Mouse (Mus musculus) limb, embryonic 10.5 days (tissue): Measurements from ENCODE around the gene Cdk2ap1. TPM values are rescaled to one million over a fixed set of nuclear protein-coding genes. Genes with fewer than 3 reads are reported as not detected.
"Not testable (repeated sequence)": the region's sequence is repeated elsewhere in the genome, so short reads cannot be mapped to it uniquely, and the experiment has no call there.

Experiments
- DNase-seq: peaks from one replicate; pipeline ENCODE4 v3.0.0-alpha.2; 2017; ENCODE audit warnings: low spot score
- H3K27ac ChIP-seq: fragments of 300-500 bp; sonication (generic); 2 replicates; pipeline ENCODE4 v1.5.1; 2016; ENCODE audit warnings: mild to moderate bottlenecking
- H3K27me3 ChIP-seq: fragments of 300-500 bp; sonication (generic); 2 replicates; pipeline ENCODE4 v1.6.1; 2016; ENCODE audit warnings: low read depth, mild to moderate bottlenecking; ENCODE audit not compliant: poor library complexity, severe bottlenecking
- H3K36me3 ChIP-seq: fragments of 300-500 bp; sonication (generic); 2 replicates; pipeline ENCODE4 v1.6.1; 2016; ENCODE audit warnings: mild to moderate bottlenecking, moderate library complexity
- H3K4me1 ChIP-seq: fragments of 300-500 bp; sonication (generic); 2 replicates; pipeline ENCODE4 v1.6.1; 2016
- H3K4me3 ChIP-seq: fragments of 300-500 bp; sonication (generic); 2 replicates; pipeline ENCODE4 v1.5.1; 2016; ENCODE audit warnings: mild to moderate bottlenecking, moderate library complexity
- H3K9me3 ChIP-seq: fragments of 300-500 bp; sonication (generic); replicated peaks from 2 replicates; pipeline ENCODE4 v1.6.1; 2016; ENCODE audit warnings: mild to moderate bottlenecking
- WGBS: fragments of 180-500 bp; shearing (Covaris S2); methylation state at CpG from one replicate; pipeline ENCODE4 v1.1.7; 2016; 5-methylcytosine and 5-hydroxymethylcytosine counted together
- polyA plus RNA-seq: library from polyadenylated mRNA; unstranded; fragments of >200 nt; fragmentation: Nextera tagmentation; extraction: Ambion mirVana; gene quantifications from 2 replicates; pipeline ENCODE4 v1.2.1, GENCODE M21; 2016

Gene Cdk2ap1
- polyA plus RNA-seq, 1 experiment from 2014 or later = 92.3 TPM

DNA sequence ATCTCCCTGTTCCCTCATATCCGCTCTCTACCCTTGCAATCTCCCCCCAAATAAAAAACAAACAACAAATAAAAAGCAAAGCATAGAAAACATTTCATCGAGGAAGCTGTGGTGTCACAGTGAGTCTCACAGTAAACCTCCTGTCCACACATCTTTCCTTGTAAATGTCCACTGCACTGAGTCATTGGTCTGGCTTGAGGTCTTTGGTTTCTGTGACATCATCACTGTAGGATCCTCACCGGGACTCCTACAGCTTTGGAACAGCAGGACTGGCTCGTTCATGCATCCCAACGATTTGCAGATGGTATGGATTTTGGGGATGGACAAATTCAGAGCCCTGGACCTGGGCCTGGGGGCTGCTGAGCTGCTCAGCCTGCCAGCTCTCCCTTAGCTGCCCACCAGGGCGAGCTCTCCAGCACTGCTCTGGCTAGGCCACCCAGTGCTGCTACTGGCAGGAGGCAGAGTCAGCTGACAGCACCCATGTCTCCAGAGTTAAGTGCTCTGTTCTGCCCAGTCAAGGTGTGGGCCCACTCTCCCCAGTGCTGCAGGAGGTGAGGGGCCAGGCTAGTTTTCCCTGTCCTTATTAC is 21.0 kb downstream of the Cdk2ap1 start:
- peaks cover 41% of the 10 kb centered on the region for H3K36me3 ChIP-seq
- DNase-seq, H3K4me3 ChIP-seq, H3K27me3 ChIP-seq, H3K27ac ChIP-seq, H3K9me3 ChIP-seq: not testable (repeated sequence)
- 67% methylated on average over 6 of the region's 6 CpGs for WGBS
- H3K4me1 ChIP-seq = peaks cover 30% of the 10 kb centered on the region

DNA sequence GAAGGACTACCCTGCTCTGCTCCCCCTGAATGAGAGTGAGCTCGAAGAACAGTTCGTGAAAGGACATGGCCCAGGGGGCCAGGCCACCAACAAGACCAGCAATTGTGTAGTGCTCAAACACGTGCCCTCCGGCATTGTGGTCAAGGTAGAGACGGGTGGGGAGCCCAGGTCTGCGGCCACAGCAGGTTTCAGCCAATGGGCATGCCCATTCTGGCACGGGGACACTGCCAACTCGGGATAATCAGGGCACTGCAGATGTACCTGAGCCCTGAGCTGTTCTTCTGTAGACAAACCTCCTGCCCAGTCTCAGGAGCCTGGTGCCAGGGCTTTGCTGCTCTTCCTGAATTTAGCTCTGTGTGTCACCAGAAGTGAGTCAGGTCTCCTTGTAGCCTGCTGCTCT is 24.1 kb downstream of the Cdk2ap1 start:
- H3K4me3 ChIP-seq = no peak overlapping the region
- 91% methylated on average over 8 of the region's 8 CpGs for WGBS
- peaks cover 15% of the 10 kb centered on the region for H3K36me3 ChIP-seq
- no peak for DNase-seq
- peak overlapping the region; percentile 14; the same call in 1 of the 2 replicates for H3K27ac ChIP-seq
- no peaks in the 10 kb centered on the region for H3K27me3 ChIP-seq
- H3K4me1 ChIP-seq = peaks cover 30% of the 10 kb centered on the region
- no peaks in the 10 kb centered on the region for H3K9me3 ChIP-seq

DNA sequence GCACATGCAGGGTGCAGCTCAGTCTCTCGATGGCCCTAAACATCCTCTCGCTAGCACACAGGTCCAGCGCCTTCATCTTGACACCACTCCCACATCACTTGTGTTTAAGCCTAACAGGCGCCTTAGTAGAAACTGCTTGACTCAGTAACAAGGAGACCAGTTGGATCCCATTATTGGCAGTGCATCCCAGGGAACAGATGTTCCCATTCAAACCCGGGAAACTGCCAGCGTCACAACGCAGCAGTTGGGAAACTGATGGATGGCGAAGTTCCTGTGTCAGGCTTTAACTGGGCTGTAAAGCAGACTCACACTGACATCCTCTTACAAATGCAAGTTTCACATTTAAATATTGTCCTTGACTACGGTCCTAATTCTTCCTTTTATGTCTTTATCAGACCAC is 25.0 kb downstream of the Cdk2ap1 start:
- no peak overlapping the region for H3K27ac ChIP-seq
- H3K36me3 ChIP-seq = peaks cover 13% of the 10 kb centered on the region; the same call in 1 of the 2 replicates
- no peaks in the 10 kb centered on the region for H3K9me3 ChIP-seq
- WGBS = 28% methylated on average over 9 of the region's 9 CpGs
- DNase-seq = no peak
- H3K4me3 ChIP-seq = no peak overlapping the region
- no peaks in the 10 kb centered on the region for H3K27me3 ChIP-seq
- H3K4me1 ChIP-seq = peaks cover 30% of the 10 kb centered on the region

DNA sequence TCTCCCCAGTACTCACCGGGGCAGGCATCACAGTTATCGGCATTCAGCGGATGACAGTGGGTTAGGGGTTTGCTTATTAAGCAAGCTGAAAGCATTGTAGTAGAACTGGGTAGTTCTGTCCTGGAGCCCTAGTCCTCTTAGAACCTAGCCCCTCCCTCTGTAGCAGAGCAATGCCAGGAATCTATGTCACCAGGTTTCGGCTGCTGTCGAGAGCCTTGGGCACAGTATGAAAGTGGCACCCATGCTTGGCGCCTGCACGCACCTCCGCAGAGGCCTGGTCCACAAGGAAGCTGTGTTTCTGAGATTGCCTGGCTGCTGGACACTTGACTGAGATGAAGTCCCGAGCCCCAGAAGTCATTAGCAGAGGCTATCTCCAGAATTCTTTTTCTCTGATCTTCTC is 25.8 kb downstream of the Cdk2ap1 start:
- H3K36me3 ChIP-seq = peaks cover 13% of the 10 kb centered on the region; the same call in 1 of the 2 replicates
- H3K27me3 ChIP-seq = no peaks in the 10 kb centered on the region
- no peak for DNase-seq
- no peaks in the 10 kb centered on the region for H3K9me3 ChIP-seq
- peaks cover 31% of the 10 kb centered on the region for H3K4me1 ChIP-seq
- H3K4me3 ChIP-seq = no peak overlapping the region
- WGBS = 83% methylated on average over 9 of the region's 9 CpGs
- no peak overlapping the region for H3K27ac ChIP-seq

DNA sequence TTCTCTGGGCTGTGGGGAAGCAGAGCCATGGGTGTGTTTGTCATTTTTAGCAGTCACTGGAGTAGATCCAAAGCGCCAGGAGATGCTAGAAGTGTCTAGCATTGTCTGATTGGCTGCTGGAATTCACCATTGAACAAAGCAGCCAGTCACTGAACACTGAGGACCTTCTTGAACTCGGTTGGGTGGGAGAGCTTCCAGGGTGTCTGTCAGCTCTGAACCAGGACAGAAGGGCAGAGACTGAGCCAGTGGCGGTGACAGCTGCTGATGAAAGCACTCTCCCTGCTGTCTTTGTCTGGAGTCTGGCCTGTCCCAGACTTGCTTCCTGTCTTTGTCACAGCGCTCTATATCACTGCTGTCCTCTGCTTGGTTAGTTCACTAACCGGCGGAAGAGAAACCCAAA is 28.5 kb downstream of the Cdk2ap1 start:
- 0 out of 2 replicates have a peak, but pooled peaks cover 6% of the 10 kb centered on the region for H3K36me3 ChIP-seq

DNA sequence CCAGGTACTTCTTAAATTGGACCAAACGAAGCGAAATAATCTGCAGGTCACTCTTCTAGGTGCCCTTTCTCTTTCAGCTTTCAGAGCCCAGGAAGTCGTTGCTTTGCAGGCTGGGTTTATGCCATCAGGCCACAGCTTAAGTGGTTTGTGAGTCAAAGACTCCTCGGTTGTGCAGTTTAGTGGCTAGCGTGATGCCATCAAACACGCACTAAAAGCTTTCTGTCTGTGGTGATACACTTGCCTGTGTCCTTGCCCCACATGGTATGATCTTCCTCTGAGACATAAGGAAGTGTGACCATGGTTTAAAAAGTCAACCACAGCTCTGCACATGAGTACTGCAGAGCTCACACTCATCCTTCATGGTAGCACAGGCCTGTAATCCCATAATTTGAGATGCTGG is 32.8 kb downstream of the Cdk2ap1 start:
- peaks cover 4% of the 10 kb centered on the region for H3K36me3 ChIP-seq
- H3K4me3 ChIP-seq = no peak overlapping the region
- no peaks in the 10 kb centered on the region for H3K27me3 ChIP-seq
- WGBS = 91% methylated on average over 6 of the region's 6 CpGs
- DNase-seq = no peak
- H3K9me3 ChIP-seq = no peaks in the 10 kb centered on the region
- H3K4me1 ChIP-seq = peaks cover 20% of the 10 kb centered on the region
- H3K27ac ChIP-seq = no peak overlapping the region

More for the DNA sequence above, 28.5 kb downstream of the Cdk2ap1 start:
- Histone ChIP-seq H3K4me1 (peaks cover 28% of the 10 kb centered on the region), H3K27me3 (no peaks in the 10 kb centered on the region), H3K4me3 (no peak overlapping the region), H3K9me3 (no peaks in the 10 kb centered on the region), H3K27ac (0 out of 2 replicates have a peak overlapping the region, but pooled peaks have one; percentile 15)
- DNase-seq = no peak
- WGBS = 56% methylated on average over 6 of the region's 6 CpGs

DNA sequence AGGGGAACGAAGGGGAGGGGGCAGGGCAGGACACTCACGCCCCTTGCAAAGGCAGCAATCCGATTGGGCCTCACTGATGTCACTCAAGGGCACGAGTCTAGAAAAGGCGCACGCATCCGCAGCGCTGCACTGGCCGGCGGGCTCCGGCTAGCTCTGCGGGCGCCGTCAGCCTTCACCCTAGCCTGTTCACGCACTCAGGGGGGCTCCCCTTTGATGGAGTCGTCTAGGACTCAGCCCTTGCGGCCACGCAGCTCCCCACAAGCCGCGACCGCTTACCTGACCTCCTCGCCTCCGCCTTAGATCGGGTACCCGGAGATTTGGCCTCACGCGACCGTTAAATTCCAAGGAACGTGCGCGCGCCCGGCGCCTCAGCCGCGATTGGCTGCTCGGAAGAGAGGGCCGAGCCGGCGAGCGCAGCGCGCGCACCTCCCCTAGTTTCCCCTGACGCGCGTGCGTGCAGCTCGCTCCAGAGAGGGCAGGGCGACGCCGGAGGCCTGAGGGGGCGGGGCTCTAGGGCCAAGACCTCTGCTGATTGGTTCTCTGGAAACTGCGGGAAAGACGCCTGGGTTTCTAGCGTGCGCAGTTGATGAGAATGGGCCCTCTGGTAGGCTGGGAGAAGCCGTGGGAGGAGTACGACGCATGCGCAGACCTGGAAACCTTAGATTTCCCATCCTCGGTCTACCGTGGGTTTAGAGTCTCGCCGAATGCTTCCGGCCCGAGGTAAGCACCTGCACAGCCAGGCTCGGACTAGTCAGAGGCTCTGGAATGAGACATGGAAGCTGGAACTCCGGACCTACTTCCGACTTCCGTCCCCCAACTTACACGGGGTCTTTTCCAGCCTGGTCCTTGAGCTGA is 35.1 kb downstream of the Cdk2ap1 start, which contains the start of the genes Mphosph9 and 2810006K23Rik:
Gene Mphosph9 (minus strand): TSS at position 463 of the 855 bp plus-strand sequence.
Gene 2810006K23Rik (plus strand): TSS at position 580 of the 855 bp plus-strand sequence.
- Histone ChIP-seq H3K4me3 (peak within 1 kb of the TSS; percentile 71), H3K27me3 (no peaks in the 10 kb centered on the region), H3K4me1 (peaks cover 20% of the 10 kb centered on the region), H3K27ac (peak within 1 kb of the TSS; percentile 97), H3K36me3 (peaks cover 20% of the 10 kb centered on the region), H3K9me3 (no peaks in the 10 kb centered on the region)
- DNase-seq = peak; percentile 99
- under 1% methylated on average over 72 of the region's 72 CpGs for WGBS

DNA sequence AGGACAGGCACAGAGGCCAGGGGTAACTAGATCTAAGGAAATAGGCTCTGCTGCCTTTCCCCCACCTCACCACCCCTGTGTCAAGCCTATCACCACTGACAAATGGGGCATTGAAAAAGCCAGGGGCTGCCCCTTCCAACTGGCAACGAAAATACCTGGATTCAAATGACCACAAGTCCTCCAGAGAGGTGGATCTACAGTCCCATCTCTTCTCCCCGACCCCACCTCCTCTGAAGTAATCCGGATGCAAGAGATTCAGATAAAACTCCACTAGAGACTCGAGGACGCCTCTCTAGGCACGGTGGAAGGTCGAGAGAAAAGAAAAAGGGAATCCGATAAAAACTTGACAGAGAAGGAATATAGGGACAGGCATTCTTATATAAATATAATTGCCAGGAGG is 36.1 kb downstream of the Cdk2ap1 start:
- no peak for DNase-seq
- WGBS = 8% methylated on average over 8 of the region's 8 CpGs
- Histone ChIP-seq H3K4me1 (peaks cover 16% of the 10 kb centered on the region), H3K4me3 (peak overlapping the region; percentile 71), H3K27me3 (no peaks in the 10 kb centered on the region), H3K36me3 (peaks cover 30% of the 10 kb centered on the region), H3K9me3 (no peaks in the 10 kb centered on the region), H3K27ac (peak overlapping the region; percentile 97)

DNA sequence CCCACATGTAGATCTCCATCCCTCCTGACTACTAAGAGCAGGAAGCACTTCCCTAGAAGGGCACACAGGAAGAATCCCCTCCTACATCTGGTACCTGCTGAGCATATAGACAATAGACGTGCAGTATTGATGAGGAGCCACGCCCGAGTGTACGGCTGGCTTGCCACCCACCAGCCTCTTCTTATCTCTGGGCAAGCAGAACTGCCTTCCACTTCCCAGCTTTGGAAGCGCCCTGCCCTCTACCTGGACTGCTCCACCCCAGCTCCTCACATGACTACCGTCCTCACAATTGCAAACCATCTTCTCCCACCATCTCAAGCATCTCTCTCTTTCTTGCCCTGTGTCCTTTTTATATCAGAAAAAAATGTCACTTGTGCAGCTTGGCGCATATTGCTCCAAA is 45.2 kb downstream of the Cdk2ap1 start:
- Histone ChIP-seq H3K4me3 (no peak overlapping the region), H3K9me3 (no peaks in the 10 kb centered on the region), H3K36me3 (peaks cover 95% of the 10 kb centered on the region), H3K4me1 (peaks cover 8% of the 10 kb centered on the region), H3K27me3 (no peaks in the 10 kb centered on the region), H3K27ac (no peak overlapping the region)
- DNase-seq = no peak
- WGBS = 96% methylated on average over 7 of the region's 7 CpGs

DNA sequence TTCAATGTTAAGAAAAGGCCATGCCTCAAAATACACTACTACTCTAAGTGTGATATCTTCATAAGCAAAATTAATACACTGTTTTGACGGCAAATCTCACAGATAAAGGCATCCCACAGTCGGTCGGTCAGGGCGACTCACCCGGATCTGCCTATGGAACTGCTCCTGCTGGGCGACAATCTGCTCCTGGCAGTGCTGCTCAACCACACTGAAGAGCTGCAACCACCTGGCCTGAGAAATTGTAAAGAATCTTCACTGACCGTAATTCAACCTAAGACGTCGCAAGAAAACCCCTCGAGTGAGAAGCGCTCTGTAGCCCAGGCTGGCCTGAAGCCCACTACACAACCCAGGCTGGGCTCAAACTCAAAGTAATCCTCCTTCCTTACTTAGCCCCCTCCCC is 46.9 kb downstream of the Cdk2ap1 start:
- H3K36me3 ChIP-seq = peaks cover 95% of the 10 kb centered on the region
- no peak overlapping the region for H3K4me3 ChIP-seq
- peaks cover 4% of the 10 kb centered on the region for H3K4me1 ChIP-seq
- no peak overlapping the region for H3K27ac ChIP-seq
- H3K27me3 ChIP-seq = no peaks in the 10 kb centered on the region
- H3K9me3 ChIP-seq = no peaks in the 10 kb centered on the region
- no peak for DNase-seq
- 95% methylated on average over 11 of the region's 11 CpGs for WGBS

DNA sequence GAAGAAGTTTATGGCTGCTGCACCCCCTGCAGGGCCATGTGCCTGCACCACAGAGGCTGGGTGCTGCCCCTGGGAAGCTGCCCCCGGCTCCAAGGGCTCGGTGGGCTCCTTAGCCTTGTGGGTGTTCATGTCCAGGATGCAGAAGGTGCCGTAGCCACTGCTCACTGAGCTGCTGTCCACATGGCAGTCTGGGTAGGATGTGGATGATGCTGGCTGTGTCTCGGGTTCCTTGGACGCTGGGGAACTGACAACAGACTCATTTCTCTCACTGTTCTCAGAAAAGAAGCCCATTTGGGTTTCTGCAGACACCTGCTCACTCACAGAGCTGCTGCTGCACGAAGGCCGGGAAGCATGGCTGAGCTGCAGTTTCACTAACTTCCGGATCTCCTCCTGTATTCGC is 47.4 kb downstream of the Cdk2ap1 start:
- H3K9me3 ChIP-seq = no peaks in the 10 kb centered on the region
- H3K27me3 ChIP-seq = no peaks in the 10 kb centered on the region
- no peak overlapping the region for H3K4me3 ChIP-seq
- 93% methylated on average over 9 of the region's 9 CpGs for WGBS
- peaks cover 95% of the 10 kb centered on the region for H3K36me3 ChIP-seq
- no peak for DNase-seq
- no peak overlapping the region for H3K27ac ChIP-seq
- H3K4me1 ChIP-seq = no peaks in the 10 kb centered on the region

DNA sequence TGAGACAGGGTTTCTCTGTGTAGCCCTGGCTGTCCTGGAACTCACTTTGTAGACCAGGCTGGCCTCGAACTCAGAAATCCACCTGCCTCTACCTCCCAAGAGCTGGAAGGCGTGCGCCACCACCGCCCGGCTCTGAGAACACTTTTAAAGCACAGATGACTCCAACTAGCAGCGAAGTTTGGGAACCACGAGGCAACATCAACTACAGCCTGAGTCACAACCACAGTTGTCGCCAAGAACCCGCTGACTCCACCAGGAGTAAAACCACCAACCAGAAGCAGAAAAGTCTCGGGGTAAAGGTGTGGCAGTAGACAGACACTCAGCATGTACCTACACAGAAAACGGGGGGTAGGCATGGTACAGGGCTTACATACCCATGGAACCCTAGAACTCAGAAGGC is 52.8 kb downstream of the Cdk2ap1 start:
- 95% methylated on average over 11 of the region's 11 CpGs for WGBS
- no peak overlapping the region for H3K27ac ChIP-seq
- no peaks in the 10 kb centered on the region for H3K4me1 ChIP-seq
- H3K9me3 ChIP-seq = no peaks in the 10 kb centered on the region
- no peak overlapping the region for H3K4me3 ChIP-seq
- no peaks in the 10 kb centered on the region for H3K27me3 ChIP-seq
- peaks cover 100% of the 10 kb centered on the region for H3K36me3 ChIP-seq
- no peak for DNase-seq

DNA sequence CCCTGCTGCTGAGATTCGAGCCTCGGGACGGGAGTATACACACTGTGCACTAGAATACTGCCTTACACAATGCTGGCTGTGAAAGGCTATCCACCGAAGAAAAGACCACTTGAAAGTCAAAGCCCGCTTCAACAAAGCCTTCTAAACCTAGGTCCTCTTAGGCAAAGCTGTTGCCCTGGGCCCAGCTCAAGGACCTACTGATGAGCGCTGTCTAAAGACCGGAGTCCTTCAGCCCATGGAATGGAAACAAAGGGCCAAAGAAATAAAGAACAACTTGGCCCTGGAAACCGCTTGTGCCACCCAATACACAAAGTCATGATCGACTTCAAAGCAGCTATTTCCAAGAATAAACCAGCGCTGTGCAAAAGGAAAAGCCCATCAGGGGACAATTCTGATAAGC is 53.7 kb downstream of the Cdk2ap1 start:
- DNase-seq = no peak
- 96% methylated on average over 10 of the region's 10 CpGs for WGBS

More for the DNA sequence above, 53.7 kb downstream of the Cdk2ap1 start:
- no peaks in the 10 kb centered on the region for H3K27me3 ChIP-seq
- H3K4me3 ChIP-seq = no peak overlapping the region
- H3K4me1 ChIP-seq = no peaks in the 10 kb centered on the region
- H3K36me3 ChIP-seq = peaks cover 98% of the 10 kb centered on the region
- H3K9me3 ChIP-seq = no peaks in the 10 kb centered on the region
- H3K27ac ChIP-seq = no peak overlapping the region
